Mouse (Mus musculus): ENCODE data around the gene Gm8773. TPM values are rescaled to one million over a fixed set of nuclear protein-coding genes. Genes with fewer than 3 reads are reported as not detected.

Gene Gm8773
- total RNA-seq (2021) = not detected
- long read RNA-seq, experiment 1 = 0 reads
- long read RNA-seq, experiment 2 = 0 reads

DNA sequence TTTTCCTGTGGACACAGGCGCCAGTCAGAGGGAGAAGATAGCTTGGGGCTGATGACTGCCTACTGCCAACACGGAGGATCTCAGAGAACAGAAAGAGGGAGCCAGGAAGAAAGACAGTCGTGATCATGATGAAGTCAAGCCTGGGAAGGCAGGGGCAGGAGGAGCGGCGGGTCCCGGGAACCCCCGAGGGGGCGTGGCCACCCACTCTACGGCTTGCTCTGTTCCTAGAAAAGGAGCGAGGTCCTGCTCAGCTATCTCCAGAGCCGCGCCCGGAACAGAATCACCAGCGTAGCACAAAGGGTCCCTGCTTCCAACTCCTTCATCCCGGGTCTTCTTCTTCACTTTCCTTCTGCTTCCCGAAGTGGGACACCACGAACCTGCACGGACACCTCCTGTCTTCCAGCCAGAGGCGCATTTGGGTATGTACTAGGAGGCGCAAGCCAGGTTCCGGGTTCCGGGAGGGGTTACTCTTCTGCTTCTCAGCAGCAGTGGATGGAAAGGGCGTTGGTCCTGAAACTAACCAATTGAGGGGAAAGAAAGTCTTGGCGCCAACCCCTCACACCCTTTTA lies at the start of gene Gm8773:
TSS of gene Gm8773 (plus strand) at position 51 of the 569 bp plus-strand sequence.
- TF ChIP-seq CTCF (conservative IDR thresholded peaks at IDR 0.05) = no peak
- Histone ChIP-seq H3K4me3 (peak within 1 kb of the TSS; percentile 50), H3K27ac (no peak within 1 kb of the TSS)
- no peak for DNase-seq (ENCODE audit: low spot score in 2 of 2)

DNA sequence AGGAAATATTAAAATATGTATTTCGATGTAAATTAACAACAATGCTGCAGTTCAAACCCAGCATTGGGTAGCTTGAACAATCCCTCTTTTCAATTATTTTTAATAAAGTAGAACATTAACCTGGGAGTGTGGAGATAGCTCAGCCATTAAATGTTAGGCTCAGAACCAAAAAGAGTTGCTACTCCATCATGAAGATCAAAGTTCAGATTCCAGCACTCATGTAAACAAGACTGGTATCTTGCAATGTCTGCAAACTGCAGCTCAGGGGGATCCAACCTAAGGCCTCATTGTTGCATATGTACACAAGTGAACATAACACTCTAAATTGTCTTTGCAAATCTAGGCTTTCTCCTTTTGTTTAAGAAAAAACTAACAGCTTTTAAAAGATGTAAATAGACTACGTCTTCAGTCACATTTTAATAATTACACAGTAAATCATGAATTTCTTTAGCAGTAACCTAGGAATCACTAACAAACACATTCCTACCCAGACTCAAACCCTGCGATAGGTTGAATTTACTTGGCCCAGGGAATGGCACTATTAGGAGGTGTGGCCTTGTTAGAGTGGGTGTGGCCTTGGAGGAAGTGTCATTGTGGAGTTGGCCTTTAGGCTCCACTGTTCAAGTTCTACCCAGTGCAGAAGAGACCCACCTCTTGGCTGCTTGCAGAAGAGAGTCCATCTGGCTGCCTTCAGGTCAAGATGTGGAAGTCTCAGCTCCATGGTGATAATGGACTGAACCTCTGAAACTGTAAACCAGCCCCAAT lies 39.8 kb upstream of the Gm8773 start:
- H3K27ac ChIP-seq = no peak overlapping the region
- no peak for DNase-seq (ENCODE audit: low spot score in 2 of 2)
- no peak overlapping the region for H3K4me3 ChIP-seq
- no peak for TF ChIP-seq CTCF (conservative IDR thresholded peaks at IDR 0.05)

DNA sequence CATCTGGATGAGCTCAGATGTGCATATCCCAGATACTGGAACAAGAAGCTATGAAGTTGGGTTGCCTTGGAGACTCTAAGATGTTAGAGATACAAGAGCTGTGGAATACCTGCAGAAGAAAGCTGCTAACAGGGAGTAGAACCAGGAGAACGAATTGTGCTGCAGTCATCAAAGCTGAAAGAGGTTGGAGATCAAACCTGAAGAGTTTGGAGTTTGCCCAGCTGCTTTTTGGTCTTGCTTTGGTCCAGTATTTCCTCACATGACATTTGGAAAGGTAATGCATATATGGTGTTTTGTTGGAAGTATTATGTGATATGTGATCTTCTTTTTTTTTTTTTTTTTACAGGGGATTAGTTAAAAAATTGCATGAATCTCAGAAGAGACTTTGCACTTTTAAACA lies 37.5 kb upstream of the Gm8773 start:
- no peak for DNase-seq (ENCODE audit: low spot score in 2 of 2)
- no peak for TF ChIP-seq CTCF (conservative IDR thresholded peaks at IDR 0.05)

DNA sequence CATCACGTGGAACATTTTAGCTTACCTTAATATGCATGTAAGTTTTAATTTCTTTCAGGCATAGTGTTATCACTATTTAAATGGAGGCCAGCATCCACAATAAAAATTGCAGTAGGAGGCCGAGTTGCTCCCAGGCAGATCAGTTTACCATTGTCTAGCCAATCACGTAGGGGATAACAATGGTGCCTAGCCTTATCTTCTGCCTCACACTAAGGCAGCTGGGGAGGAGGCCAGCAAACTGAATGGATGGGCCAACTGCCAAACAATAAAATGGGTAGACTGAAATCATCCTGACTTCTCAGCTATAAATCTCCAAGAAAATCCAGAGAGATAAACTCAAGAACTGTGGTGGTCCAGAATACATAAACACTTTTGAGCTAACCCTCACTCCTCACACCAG lies 33.8 kb upstream of the Gm8773 start:
- no peak for DNase-seq (ENCODE audit: low spot score in 2 of 2)
- H3K4me3 ChIP-seq = no peak overlapping the region
- no peak for TF ChIP-seq CTCF (conservative IDR thresholded peaks at IDR 0.05)
- H3K27ac ChIP-seq = no peak overlapping the region

More for the DNA sequence above, 37.5 kb upstream of the Gm8773 start:
- no peak overlapping the region for H3K4me3 ChIP-seq
- no peak overlapping the region for H3K27ac ChIP-seq

DNA sequence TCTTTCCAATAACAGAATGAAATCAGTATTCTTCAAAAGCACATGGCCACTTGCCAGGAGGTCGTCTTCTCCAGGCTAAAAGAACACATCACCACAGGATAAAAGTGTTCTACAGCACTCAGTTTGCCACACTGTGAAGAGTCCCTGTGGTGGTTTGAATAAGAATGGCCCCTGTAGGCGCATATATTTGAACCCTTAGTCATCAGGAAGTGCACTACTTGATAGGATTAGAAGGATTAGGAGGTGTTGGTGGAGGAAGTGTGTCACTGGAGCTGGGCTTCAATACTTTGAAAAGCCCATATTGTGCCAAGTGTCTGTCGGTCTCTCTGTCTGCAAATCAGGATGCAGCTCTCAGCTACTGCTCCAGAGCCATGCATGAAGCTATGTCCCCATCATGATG lies 33.2 kb upstream of the Gm8773 start:
- Histone ChIP-seq H3K4me3 (no peak overlapping the region), H3K27ac (no peak overlapping the region)
- TF ChIP-seq CTCF (conservative IDR thresholded peaks at IDR 0.05) = no peak
- no peak for DNase-seq (ENCODE audit: low spot score in 2 of 2)

DNA sequence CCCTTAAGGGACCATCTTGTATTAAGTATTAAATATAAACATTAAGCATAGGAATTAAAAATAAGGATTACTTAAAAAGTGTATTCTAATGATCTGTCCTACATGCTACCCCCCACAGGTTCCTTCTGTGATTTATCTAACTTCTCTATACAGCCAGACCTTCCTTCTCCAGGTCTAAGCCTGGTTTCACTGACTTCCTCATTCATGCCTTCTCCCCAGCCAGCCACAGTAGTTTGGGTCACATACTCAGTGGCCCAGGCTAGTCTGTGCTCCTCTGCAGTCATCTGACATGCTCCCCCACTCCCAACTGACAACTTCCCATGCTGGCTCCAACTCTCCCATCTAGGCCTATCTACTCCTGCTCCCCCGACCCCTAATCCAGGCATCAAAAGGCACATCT lies 22.5 kb upstream of the Gm8773 start:
- no peak for DNase-seq (ENCODE audit: low spot score in 2 of 2)
- H3K27ac ChIP-seq = no peak overlapping the region

DNA sequence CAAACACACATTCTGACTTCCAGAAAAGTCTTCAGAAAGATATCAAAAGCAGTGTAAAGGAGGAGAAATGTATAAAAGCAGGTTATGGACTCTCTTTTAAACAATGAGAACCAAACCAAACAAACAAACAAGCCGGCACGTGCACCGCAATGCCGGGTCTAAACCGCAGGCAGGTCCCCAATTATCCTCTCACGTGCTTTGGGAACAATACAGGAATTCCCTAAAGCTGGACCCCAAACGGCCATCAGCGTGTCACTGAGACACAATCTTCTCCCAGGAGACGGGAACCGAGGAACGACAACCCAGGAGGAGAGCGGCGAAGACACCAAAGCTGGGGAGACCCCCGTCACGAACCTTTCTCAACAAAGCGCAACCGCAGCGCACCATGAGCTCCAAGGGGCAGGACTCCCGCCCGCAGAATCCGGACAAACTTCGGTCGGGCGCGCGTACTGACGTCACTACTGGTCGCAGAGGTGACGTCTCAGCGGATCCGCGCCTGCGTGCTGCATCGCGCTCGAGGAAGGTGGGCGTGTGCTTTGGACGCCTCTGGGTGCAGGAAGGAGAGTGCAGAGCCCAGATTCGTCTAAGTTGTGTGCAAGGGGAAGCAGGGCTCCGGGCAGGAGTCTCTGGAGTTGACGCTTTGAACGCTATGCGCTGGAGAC lies 14.4 kb upstream of the Gm8773 start, which contains the start of gene Gtpbp10:
TSS of gene Gtpbp10 (minus strand) at position 460 of the 662 bp plus-strand sequence.
- peak within 1 kb of the TSS; percentile 77 for H3K4me3 ChIP-seq
- peak; percentile 90 to 94 for DNase-seq (ENCODE audit: low spot score in 2 of 2)
- H3K27ac ChIP-seq = peak within 1 kb of the TSS; percentile 70
- TF ChIP-seq CTCF (conservative IDR thresholded peaks at IDR 0.05) = no peak

More for the DNA sequence above, 22.5 kb upstream of the Gm8773 start:
- H3K4me3 ChIP-seq = no peak overlapping the region
- TF ChIP-seq CTCF (conservative IDR thresholded peaks at IDR 0.05) = no peak

DNA sequence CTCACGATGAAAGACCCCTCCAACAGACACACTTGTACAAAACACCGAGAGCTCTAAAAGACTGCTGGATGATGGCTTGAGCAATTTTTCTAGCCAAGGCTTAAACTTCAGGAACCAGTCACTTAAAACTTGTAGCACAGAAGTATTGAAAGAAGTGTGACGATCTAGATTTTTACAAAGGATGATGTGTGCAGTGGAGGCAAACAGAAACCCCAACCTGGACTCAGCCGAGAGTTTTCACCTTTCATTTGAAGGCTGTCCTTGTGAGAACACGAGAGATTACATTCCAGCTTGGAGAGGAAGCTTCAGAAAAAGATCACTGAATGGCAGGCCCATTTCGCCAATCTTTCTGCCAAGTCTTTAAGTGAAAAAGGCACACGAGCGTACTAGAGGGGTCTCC lies 13.8 kb upstream of the Gm8773 start:
- H3K27ac ChIP-seq = peak overlapping the region; percentile 70
- peak overlapping the region; percentile 77 for H3K4me3 ChIP-seq
- no peak for DNase-seq (ENCODE audit: low spot score in 2 of 2)
- no peak for TF ChIP-seq CTCF (conservative IDR thresholded peaks at IDR 0.05)

DNA sequence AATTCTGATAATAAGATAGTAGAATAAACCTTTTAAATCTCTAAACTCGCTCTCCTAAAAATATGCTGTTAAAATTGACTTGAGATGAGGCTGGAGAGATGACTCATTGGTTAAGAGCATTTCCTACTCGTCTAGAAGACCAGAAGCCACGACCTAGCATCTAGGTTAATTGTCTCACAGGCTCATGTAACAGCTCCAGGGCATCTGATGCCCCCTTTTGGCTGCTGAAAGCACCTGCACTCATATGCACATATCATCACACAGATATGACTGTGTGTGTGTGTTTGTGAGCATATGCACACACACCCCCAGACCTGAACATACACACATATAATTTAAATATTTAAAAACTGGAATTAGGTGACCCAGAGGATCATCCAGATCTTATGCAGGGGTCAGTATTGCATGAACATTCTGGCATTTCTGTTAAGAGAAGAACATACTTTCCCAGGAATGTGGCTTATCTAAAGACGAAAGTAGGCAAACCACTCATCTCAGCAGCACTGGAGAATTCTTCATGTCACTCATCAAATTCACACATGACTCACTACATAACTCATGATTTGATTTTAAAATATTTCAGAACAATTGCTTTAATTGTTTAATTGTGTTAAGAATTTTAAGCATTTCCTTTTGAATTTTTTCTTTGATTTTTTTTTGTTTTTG lies 12.4 kb upstream of the Gm8773 start:
- no peak for TF ChIP-seq CTCF (conservative IDR thresholded peaks at IDR 0.05)
- no peak overlapping the region for H3K27ac ChIP-seq
- no peak overlapping the region for H3K4me3 ChIP-seq
- no peak for DNase-seq (ENCODE audit: low spot score in 2 of 2)

DNA sequence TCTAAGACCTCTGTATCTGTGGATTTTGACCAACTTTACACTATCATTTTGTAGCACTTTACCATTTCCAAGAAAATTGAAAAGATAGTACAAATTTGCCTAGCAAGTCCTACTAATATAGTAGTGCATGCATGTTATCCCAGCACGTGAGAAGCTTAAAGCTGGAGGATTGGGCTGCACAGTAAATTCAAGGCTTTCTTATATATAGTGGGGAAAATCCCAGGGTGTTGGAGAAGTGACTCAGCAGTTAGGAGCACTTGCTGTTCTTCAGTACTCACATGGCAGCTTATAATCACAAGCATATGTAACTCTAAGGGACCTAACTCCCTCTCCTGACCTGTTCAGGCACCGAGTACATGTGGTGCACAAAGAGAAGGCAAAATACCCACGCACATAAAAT lies 11.2 kb upstream of the Gm8773 start:
- no peak for DNase-seq (ENCODE audit: low spot score in 2 of 2)
- no peak overlapping the region for H3K4me3 ChIP-seq
- H3K27ac ChIP-seq = no peak overlapping the region
- TF ChIP-seq CTCF (conservative IDR thresholded peaks at IDR 0.05) = no peak

DNA sequence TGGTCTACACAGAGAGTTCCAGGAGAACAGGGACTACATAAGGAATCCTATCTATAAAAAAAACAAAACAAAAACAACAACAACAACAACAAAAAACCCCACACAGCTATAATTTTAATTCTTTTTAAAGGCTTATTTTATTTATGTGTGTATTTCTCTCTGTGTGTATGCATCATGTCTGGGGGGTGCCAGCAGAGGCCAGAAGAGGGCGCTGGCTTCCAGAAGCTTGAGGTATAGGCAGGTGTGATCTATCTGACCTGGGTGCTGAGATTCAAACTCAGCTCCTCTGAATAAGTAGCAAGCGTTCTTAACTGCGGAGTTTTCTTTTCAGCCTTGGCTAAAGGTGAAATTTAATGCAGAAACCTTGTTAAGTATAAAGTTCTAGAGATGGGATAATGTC lies 14.1 kb downstream of the Gm8773 start:
- Histone ChIP-seq H3K27ac (no peak overlapping the region), H3K4me3 (no peak overlapping the region)
- no peak for TF ChIP-seq CTCF (conservative IDR thresholded peaks at IDR 0.05)
- no peak for DNase-seq (ENCODE audit: low spot score in 2 of 2)

DNA sequence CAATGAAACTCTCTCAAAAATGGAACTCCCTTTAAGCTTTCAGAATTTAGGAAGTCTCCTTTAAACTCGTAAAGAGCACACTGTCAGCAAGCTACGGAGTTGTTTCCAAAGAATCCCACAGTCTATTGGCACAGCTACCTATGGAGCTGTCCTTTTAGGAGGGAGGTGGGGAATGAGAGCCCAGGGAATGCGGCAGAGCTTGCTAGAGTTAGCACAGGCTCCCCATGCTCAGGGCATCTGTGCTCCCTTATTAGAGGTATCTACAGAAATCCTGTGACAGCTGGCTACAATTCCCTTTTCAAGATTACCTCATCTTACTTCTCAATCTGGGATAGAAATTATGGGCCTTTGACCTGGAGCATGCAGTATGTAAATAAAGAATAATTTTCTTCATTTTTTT lies 36.9 kb downstream of the Gm8773 start:
- no peak for TF ChIP-seq CTCF (conservative IDR thresholded peaks at IDR 0.05)
- no peak overlapping the region for H3K4me3 ChIP-seq
- no peak overlapping the region for H3K27ac ChIP-seq

DNA sequence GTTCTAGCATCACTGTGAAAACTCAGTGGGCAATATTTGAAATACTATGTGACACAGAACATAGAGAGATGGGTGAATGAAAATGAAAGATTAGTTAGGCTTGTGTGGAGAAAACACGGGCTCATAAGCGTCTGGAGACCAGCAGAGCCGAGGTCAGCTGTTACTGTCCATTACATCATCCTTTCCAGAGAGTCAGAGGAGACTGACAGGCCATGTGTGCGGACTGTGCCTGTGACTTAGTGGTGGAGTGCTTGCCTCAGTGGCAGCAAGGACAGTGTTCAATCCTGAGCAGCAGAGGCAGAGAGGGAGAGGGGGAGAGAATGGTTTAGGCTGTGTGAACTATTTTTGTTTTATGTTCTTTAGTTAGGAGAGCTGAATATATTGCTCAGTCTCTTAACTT lies 44.7 kb downstream of the Gm8773 start:
- Histone ChIP-seq H3K4me3 (no peak overlapping the region), H3K27ac (no peak overlapping the region)
- no peak for DNase-seq (ENCODE audit: low spot score in 2 of 2)
- TF ChIP-seq CTCF (conservative IDR thresholded peaks at IDR 0.05) = no peak

More for the DNA sequence above, 36.9 kb downstream of the Gm8773 start:
- DNase-seq (ENCODE audit: low spot score in 2 of 2) = no peak

Data from layer of hippocampus, adult 2 months (tissue).